Mouse (Mus musculus) midbrain, embryonic 16.5 days (tissue): ENCODE data around the gene Ptpn12. TPM values are rescaled to one million over a fixed set of nuclear protein-coding genes. Genes with fewer than 3 reads are reported as not detected.

ENCODE experiments used
- ATAC-seq: fragments of 200-750 bp; cut with Nextera tagmentation; 2 replicates; pipeline ENCODE4 v1.8.0; 2017; ENCODE audit warnings: moderate TSS enrichment
- H3K27ac ChIP-seq: fragments of 300-500 bp; sonication (generic); 2 replicates; pipeline ENCODE4 v1.5.1; 2014; ENCODE audit warnings: mild to moderate bottlenecking, low read length, mixed read lengths
- H3K27me3 ChIP-seq: fragments of 300-500 bp; sonication (generic); 2 replicates; pipeline ENCODE4 v1.6.1; 2014; ENCODE audit warnings: low read depth, low read length, mixed read lengths; ENCODE audit not compliant: control insufficient read depth, insufficient read depth
- H3K36me3 ChIP-seq: fragments of 300-500 bp; sonication (generic); 2 replicates; pipeline ENCODE4 v1.6.1; 2014; ENCODE audit warnings: mild to moderate bottlenecking, low read length, moderate library complexity, mixed read lengths; ENCODE audit not compliant: control insufficient read depth, insufficient read depth
- H3K4me1 ChIP-seq: fragments of 300-500 bp; sonication (generic); 2 replicates; pipeline ENCODE4 v1.6.1; 2014; ENCODE audit warnings: mild to moderate bottlenecking, low read length, mixed read lengths; ENCODE audit not compliant: control insufficient read depth, insufficient read depth
- H3K4me2 ChIP-seq: fragments of 300-500 bp; sonication (generic); 2 replicates; pipeline ENCODE4 v1.6.1; 2014; ENCODE audit warnings: mild to moderate bottlenecking, low read length, mixed read lengths
- H3K4me3 ChIP-seq: fragments of 300-500 bp; sonication (generic); 2 replicates; pipeline ENCODE4 v1.5.1; 2014; ENCODE audit warnings: low read depth, mild to moderate bottlenecking, low read length, moderate library complexity, mixed read lengths
- H3K9ac ChIP-seq: fragments of 300-500 bp; sonication (generic); 2 replicates; pipeline ENCODE4 v1.6.1; 2014; ENCODE audit warnings: low read depth, low read length, mixed read lengths
- H3K9me3 ChIP-seq: fragments of 300-500 bp; sonication (generic); replicated peaks from 2 replicates; pipeline ENCODE4 v1.6.1; 2014; ENCODE audit warnings: mild to moderate bottlenecking, low read length, mixed read lengths; ENCODE audit not compliant: control insufficient read depth, poor library complexity, severe bottlenecking
- WGBS: fragments of 180-500 bp; shearing (Covaris S2); extraction: QIAGEN DNeasy Blood & Tissue Kit; methylation state at CpG from one replicate; pipeline ENCODE4 v1.1.7; 2014; 5-methylcytosine and 5-hydroxymethylcytosine counted together
- polyA plus RNA-seq: library from polyadenylated mRNA; unstranded; fragments of >200 nt; fragmentation: Nextera tagmentation; extraction: Ambion mirVana; gene quantifications from 2 replicates; pipeline ENCODE4 v1.2.1, GENCODE M21; 2015

The Ptpn12 gene
- polyA plus RNA-seq, 1 experiment from 2014 or later, result 22.5 TPM

GRCm38 (mm10) chr5:20997555-20997954 lies 58.2 kb downstream of the Ptpn12 start:
- no peak overlapping the region for H3K4me3 ChIP-seq
- H3K9ac ChIP-seq, result no peak overlapping the region
- H3K4me2 ChIP-seq, result no peak overlapping the region
- no peak for ATAC-seq
- H3K9me3 ChIP-seq, result no peaks in the 10 kb centered on the region
- peaks cover 50% of the 10 kb centered on the region for H3K36me3 ChIP-seq
- no peak overlapping the region for H3K27ac ChIP-seq
- H3K4me1 ChIP-seq, result no peaks in the 10 kb centered on the region
- 98% methylated on average over 6 of the region's 6 CpGs for WGBS
- H3K27me3 ChIP-seq, result no peaks in the 10 kb centered on the region

GRCm38 (mm10) chr5:20990062-20990809 lies 65.5 kb downstream of the Ptpn12 start:
- H3K9me3 ChIP-seq, result no peaks in the 10 kb centered on the region
- ATAC-seq, result no peak
- H3K4me3 ChIP-seq, result no peak overlapping the region
- no peaks in the 10 kb centered on the region for H3K4me1 ChIP-seq
- H3K36me3 ChIP-seq, result peaks cover 35% of the 10 kb centered on the region
- H3K4me2 ChIP-seq, result no peak overlapping the region
- no peak overlapping the region for H3K9ac ChIP-seq
- no peak overlapping the region for H3K27ac ChIP-seq
- 97% methylated on average over 8 of the region's 8 CpGs for WGBS
- no peaks in the 10 kb centered on the region for H3K27me3 ChIP-seq

GRCm38 (mm10) chr5:20986271-20986670 lies 69.4 kb downstream of the Ptpn12 start:
- no peak for ATAC-seq
- Histone ChIP-seq H3K4me1 (no peaks in the 10 kb centered on the region), H3K9me3 (no peaks in the 10 kb centered on the region), H3K9ac (no peak overlapping the region), H3K4me2 (no peak overlapping the region), H3K4me3 (no peak overlapping the region), H3K27me3 (no peaks in the 10 kb centered on the region), H3K36me3 (peaks cover 21% of the 10 kb centered on the region), H3K27ac (no peak overlapping the region)
- WGBS, result 98% methylated on average over 8 of the region's 8 CpGs

DNA sequence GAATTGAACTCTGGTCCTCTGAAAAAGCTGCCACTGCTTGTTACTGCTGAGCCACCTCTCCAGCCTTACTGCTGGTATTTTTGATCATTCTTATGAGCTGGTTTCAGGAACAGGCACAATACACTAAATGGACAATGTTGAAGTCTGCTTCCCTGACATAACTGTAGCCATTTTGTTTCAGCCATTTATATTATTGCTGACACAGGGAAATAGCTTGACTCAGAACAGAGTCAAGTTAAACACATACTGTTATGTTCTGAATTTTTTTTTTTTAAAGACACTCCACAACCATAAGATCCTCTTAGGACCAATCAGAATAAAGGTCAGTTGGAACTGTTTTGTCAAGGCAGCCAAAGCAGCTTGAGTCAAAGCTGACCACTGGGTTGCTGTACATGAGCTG lies 72.2 kb downstream of the Ptpn12 start:
- Histone ChIP-seq H3K9me3 (no peaks in the 10 kb centered on the region), H3K9ac (no peak overlapping the region), H3K27ac (no peak overlapping the region), H3K4me1 (no peaks in the 10 kb centered on the region), H3K4me3 (no peak overlapping the region), H3K27me3 (no peaks in the 10 kb centered on the region), H3K36me3 (peaks cover 10% of the 10 kb centered on the region; the same call in 1 of the 2 replicates), H3K4me2 (no peak overlapping the region)
- no peak for ATAC-seq

DNA sequence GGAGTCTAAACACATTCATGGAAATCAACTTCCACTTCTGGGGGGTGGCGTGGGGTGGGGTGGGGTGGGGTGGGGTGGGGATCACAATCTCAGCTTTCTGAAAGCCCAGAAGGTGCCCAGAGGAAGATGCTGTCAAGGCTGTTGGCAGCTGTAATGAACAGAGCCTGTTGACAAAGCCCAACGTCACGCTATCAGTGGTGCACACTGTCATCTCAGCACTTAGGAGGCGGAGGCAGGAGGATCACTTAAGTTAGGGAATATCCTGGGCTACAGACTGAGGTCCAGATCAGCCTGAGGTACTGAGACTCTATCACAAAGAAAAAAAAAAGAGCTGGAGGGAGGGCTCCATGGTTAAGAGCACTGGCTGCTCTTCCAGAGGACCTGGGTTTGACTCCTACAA lies 81.0 kb downstream of the Ptpn12 start:
- H3K27ac ChIP-seq, result no peak overlapping the region
- 89% methylated on average over 4 of the region's 4 CpGs for WGBS
- no peaks in the 10 kb centered on the region for H3K4me1 ChIP-seq
- H3K9ac ChIP-seq, result no peak overlapping the region
- H3K9me3 ChIP-seq, result no peaks in the 10 kb centered on the region
- no peaks in the 10 kb centered on the region for H3K36me3 ChIP-seq
- H3K4me2 ChIP-seq, result no peak overlapping the region
- no peak overlapping the region for H3K4me3 ChIP-seq
- no peaks in the 10 kb centered on the region for H3K27me3 ChIP-seq
- ATAC-seq, result no peak

DNA sequence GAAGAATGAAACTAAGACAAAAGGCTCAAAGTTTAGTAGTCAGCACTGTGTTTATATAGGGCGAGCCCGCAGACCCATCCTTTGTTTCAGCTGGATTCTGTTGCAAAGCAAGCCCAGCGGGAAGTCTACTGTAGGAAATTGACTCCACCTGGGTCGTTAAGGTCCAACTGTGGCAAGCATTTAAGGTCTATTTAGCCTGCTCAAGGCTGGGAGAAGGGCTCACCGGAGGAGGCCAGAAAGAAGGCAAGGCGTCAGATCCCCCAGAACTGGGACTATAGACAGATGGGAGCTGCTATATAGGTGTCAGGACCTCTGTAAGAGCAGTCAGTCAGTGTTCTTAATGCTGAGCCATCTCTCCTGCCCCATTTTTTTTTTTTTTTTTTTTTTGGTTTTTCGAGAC lies 81.7 kb downstream of the Ptpn12 start:
- no peaks in the 10 kb centered on the region for H3K27me3 ChIP-seq
- H3K9ac ChIP-seq, result no peak overlapping the region
- ATAC-seq, result no peak
- H3K4me2 ChIP-seq, result no peak overlapping the region
- no peak overlapping the region for H3K27ac ChIP-seq
- H3K4me3 ChIP-seq, result no peak overlapping the region
- H3K4me1 ChIP-seq, result no peaks in the 10 kb centered on the region
- no peaks in the 10 kb centered on the region for H3K9me3 ChIP-seq
- WGBS, result 20% methylated on average over 6 of the region's 7 CpGs
- H3K36me3 ChIP-seq, result no peaks in the 10 kb centered on the region

DNA sequence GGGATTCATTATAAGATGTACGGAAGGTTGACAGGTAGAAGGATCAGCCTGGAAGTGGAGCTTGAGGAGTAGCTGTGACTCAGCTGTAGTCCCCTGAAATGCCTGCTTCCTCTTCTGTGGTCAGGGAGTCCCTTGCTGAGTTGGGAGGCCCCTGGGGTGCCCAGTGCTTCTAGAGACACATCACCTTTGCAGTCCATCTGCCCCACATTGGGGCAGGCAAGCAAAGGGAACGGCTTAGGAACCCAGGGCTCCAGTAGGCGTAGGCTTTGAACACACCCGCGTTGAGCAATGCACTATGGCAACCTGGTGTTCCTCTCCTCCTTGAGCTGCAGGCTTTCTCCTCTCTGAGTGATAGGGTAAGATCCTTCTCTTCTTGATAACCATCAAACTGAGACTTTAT lies 82.6 kb downstream of the Ptpn12 start:
- 65% methylated on average over 5 of the region's 5 CpGs for WGBS
- Histone ChIP-seq H3K4me1 (no peaks in the 10 kb centered on the region), H3K27ac (no peak overlapping the region), H3K27me3 (no peaks in the 10 kb centered on the region), H3K36me3 (no peaks in the 10 kb centered on the region), H3K4me3 (no peak overlapping the region), H3K4me2 (no peak overlapping the region), H3K9ac (no peak overlapping the region), H3K9me3 (no peaks in the 10 kb centered on the region)
- no peak for ATAC-seq

DNA sequence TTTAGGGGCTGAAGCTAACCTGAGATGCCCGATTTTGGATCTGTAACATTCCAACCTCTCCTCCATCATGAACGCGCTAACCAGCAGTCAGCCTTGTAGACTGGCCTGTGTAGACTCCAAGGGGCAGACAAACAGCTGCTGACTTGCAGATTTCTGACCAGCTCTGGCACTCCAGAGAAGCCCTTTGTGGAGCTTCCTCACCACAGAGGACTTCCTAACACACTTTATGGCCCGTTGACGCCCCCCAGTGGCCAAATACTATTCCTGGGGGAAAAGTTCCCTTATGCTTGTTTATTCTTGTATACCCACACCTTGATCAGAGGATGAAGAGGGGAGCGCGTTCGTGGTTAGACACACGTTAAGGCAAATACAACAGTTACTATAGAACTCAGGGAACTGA lies 86.7 kb downstream of the Ptpn12 start:
- Histone ChIP-seq H3K27ac (no peak overlapping the region), H3K4me3 (no peak overlapping the region), H3K4me2 (no peak overlapping the region), H3K4me1 (no peaks in the 10 kb centered on the region), H3K9me3 (no peaks in the 10 kb centered on the region), H3K9ac (no peak overlapping the region), H3K36me3 (no peaks in the 10 kb centered on the region), H3K27me3 (no peaks in the 10 kb centered on the region)
- 73% methylated on average over 9 of the region's 9 CpGs for WGBS
- ATAC-seq, result no peak

DNA sequence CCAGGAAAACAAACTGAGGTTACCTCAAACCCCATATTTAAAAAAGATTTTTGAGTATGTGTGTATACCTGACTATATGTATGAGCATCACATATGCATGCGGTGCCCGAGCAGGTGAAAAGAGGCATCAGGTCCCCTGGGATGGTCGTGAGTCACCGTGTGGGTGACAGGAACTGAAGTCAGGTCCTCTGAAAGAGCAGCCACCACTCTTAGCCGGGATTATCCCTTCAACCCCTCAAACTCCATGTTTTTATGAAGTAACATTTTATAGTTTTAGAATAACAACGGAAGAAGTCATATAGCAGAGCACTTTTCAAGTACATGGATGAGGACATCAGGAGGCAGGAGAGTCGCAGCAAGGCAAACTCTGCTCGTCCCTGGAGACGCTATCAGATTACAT lies 87.2 kb downstream of the Ptpn12 start:
- Histone ChIP-seq H3K36me3 (no peaks in the 10 kb centered on the region), H3K4me3 (no peak overlapping the region), H3K9ac (no peak overlapping the region), H3K4me1 (no peaks in the 10 kb centered on the region), H3K27ac (no peak overlapping the region), H3K27me3 (no peaks in the 10 kb centered on the region), H3K4me2 (no peak overlapping the region), H3K9me3 (no peaks in the 10 kb centered on the region)
- WGBS, result 78% methylated on average over 9 of the region's 9 CpGs
- no peak for ATAC-seq
